Mouse (Mus musculus): ENCODE measurements around the gene Igfbp3. TPM values are rescaled to one million over a fixed set of nuclear protein-coding genes. Genes with fewer than 3 reads are reported as not detected.
"Not testable (repeated sequence)": the region's sequence is repeated elsewhere in the genome, so short reads cannot be mapped to it uniquely, and the experiment has no call there.

Gene Igfbp3
- total RNA-seq (2021): 10 to 100 TPM; 76.9 to 82.2 TPM
- long read RNA-seq, experiment 1, transcript Igfbp3-201 (5 exons, 2,421 nt): major isoform, 117 of 123 reads
- long read RNA-seq, experiment 1, partial matches to known transcripts: 1 of 123 reads
- long read RNA-seq, experiment 1, other reads (novel, unspliced or antisense): 5 of 123 reads
- long read RNA-seq, experiment 2, transcript Igfbp3-201 (5 exons, 2,421 nt): major isoform, 135 of 148 reads
- long read RNA-seq, experiment 2, partial matches to known transcripts: 6 of 148 reads
- long read RNA-seq, experiment 2, other reads (novel, unspliced or antisense): 6 of 148 reads

DNA sequence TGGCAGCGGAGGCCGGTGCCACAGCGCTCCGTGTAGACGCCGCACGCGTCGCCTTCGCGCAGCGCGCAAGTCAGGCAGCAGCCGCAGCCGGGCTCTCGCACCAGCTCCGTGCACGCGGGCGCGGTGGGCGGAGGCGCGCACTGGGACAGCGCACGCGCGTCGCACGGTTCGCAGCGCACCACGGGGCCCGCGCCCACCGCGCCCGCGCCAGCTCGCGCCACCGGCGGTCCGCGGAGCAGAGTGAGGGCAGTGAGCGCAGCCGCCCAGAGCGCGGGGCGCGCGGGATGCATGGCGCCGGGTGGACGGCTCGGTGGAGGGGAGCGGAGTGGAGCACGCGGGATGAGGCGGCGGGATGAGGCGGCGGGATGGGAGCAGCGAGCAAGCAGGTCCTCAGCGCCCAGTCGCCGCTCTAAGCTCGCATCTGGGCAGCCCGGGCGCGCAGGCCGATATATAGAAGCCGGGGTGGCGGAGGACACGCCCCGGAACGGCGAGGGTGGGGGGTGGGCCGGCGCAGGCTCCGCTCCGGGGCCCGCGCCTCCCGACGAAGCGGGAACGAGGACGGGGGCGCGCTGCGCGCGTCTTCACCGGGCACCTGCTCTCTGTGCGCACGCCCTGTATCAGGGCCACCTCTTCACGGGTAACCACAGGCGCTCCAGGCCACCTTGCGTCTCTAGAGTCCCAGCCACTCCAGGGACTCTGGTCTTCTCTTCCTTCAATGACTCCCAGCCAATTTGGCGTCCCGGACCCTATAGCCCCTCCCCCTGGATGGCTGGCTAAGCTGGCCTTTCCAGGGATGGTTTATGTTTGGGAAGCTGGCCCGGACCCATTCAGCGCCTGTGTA, at the start of gene Igfbp3:
Gene Igfbp3, minus strand, starts transcription at position 423 of the 841 bp plus-strand sequence.
- peak; percentile 73 for DNase-seq

DNA sequence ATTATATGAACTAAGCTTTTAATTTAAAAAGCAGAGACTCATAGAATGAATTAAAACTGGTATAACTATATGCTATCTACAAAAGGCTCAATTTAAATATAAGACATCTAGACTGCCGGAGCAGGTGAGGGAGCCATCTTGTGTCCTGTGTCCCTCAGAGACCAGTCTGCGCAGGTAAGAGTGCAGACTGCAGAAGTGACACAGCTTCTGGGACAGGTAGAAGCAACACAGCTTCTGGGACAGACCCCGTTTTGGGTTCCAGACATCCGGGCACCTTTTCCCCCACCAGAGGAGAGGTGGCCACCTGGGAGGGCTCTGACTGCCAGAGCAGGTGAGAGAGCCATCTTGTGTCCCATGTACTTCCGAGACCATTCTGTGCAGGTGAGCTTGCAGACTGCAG, 37.1 kb upstream of the Igfbp3 start:
- no peak for DNase-seq

DNA sequence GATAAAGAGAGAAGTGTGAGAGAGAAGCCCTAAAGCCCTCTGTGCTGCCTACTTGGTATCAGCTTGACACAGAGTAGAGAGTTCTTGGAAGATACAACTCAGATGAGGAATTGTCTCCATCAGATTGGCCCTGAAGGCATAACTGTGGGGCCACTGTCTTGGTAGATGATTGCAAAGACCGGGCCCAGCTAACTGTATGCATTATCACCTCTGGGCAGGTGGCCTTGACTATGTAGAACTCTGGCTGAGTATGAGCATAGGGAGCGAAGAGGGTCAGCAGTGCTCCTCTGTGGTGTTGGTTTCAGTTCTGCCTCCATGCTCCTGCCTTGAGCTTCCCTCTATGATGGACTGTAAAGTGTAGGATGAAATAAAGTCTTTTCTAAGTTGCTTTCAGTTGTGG, 36.7 kb upstream of the Igfbp3 start:
- DNase-seq: no peak

DNA sequence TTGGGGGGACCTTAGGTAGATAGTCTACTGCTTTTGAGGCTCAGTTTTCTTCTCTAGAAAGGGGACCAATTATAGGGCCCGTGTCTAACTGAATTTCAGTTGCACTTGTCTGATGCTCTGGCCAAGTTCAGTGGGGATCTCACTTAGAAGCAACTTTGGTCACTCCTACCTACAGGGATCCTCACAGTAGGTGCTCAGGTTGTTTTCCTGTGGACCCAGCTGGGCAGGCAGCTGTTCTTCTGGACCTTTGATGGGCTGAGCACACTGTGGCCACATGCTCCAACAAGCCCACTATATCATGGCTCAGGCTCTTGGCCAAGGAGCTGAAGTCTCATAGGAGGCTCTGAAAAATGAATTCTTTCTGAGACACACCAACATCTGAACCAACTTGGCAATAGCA, 31.1 kb upstream of the Igfbp3 start:
- DNase-seq: no peak

DNA sequence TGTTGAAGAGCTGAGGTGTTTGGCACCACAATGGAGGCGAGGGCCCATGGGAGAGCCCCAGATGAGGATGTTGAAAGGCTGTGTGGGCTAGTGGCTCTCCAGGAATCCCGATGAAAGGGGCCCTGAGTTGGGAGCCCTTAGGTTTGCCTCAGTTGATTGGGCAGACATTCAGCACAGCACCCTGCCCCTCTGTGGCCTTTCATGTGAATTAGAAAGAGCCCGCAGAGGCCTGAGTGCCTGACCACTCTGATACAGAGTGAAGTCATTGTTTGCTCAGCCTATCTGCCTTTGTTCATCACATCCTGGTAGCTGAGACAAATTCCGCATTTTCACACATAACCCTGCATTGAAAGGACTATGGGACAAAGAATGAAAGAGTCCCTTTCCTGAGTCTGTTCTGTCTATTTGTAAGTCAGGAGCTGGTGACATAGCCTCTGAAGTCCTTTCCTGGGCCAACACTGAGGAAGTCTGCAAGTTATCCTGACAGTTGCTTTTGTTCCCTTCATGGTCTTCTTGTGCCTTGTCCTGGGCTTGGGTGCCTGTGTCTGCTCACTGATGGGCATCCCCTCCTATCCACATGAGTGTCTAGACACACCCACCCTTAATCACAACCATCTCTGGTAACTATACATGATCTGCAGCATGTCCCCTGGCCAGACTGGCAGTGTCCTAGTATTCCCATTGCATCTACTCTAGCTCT, 25.5 kb upstream of the Igfbp3 start:
- DNase-seq: no peak

DNA sequence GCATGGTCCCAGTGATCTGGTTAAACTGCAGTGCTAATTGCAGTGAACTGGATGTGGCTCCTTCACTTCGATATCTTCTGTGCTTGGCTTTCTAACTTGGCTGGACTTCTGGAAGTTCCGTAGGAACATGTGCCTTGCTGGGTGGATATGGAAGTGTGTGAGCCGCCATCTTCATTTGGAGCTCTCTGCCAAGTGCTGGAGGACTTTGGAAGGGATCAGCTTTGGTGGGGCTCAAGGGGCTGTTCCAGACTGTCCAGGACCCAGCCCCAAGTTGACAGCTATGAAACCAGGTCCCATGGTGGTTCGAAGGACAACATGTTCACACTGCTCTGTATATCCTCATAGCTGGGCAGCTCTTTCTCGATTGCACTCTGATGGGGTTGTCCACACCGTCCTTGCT, 24.8 kb upstream of the Igfbp3 start:
- DNase-seq: no peak

DNA sequence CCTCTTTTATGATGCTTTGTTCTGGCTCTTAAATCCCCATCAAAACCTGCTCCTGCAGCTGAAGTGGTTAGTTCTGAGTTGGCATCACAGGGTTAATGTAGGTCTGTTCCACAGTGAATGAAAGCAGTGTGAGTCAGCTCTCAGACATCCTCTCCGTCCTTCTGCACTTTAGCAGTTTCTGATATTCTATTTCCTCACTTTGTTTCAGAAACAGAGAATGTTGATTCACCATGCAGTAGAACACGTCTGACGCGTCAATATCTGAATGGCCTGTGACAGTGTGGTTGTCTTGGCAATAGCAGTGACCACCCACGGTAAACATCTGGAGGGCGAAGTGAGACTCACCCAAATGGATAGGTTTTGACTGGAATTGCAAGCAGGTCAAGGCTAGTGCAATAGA, 24.0 kb upstream of the Igfbp3 start:
- no peak for DNase-seq

DNA sequence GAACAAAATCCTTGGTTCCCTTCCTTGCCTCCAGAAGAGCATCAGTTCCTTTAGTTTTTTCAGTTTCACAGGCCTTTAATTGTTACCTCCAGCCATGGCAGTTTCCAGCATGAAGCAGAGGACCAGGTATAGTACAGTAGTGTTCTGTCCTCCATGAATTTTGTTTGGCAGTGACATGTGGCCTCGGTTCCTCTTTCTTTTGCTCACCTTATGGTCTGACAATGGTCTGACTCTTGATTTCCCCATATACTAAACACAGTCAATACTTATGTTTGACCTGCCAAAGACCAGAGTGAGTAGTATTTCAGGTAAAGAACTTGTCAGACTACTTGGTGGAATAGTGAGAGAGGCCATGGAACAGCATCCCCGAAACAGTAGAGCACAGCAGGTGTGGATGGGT, 23.0 kb upstream of the Igfbp3 start:
- DNase-seq: no peak

DNA sequence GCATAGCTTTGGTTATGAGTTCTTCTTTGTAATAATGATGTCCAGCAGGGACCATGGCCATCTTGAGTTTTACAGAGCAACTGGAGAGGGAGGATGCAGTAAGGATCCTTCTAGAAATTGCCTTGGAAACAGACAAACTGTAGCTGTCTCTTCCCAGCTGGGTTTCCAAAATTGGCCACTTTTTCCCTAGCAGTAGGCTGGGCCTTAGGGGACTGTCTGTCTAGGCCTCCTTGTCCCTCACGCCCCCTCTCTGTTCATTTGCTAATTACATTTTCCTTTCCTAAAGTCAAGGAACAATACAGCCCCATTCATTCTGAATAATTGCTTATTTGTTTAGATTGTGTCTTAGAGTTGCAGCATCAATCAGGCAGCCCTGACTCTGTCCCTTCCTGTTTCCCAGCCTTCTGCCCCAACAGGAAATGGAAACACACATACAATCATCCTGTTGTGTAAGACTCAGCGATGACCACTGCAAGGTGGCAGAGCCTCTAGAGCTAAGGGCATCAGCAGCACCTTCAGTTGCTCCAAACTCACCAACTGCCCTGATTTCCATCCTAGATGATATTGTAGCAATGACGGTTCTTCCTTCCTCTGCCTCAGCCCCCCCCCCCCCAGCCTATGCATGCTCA, 21.4 kb upstream of the Igfbp3 start:
- no peak for DNase-seq

DNA sequence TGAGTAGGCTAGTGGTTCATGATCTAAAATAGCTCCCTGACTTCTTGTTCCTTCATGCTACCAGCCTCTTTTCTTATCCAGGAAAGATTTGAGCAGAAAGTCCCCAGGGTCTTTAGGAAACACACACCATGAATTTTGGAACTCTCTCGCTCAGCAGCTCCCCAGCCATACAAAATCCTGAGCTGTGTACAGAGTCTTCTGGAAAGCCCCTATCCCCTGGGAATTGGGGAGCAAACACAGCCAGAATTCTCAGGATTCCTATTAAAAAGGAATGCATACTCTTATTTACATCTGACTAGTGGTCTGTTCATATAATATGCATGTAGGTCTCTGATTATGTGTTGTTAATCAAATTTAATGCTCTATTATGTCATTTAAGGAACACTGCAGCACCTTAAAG, 20.7 kb upstream of the Igfbp3 start:
- DNase-seq: no peak

DNA sequence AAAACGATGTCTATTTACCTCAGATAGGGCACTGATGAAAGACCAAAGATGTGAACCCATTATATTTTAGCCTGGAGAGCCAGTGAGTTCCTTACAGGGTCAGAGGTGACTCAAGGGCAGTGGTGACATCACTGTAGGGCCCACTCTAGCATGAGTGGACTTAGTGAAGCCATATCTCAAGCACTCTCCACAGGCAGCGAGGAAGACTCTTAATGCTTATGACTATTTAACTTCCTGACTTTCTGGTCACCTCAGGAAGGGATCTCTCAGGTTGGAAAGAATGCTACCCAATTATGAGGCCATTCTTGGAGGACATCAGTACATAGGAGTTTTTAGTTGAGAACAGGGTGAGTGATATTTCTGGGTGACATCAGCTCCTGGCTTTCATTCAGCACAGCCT, 19.6 kb upstream of the Igfbp3 start:
- no peak for DNase-seq

DNA sequence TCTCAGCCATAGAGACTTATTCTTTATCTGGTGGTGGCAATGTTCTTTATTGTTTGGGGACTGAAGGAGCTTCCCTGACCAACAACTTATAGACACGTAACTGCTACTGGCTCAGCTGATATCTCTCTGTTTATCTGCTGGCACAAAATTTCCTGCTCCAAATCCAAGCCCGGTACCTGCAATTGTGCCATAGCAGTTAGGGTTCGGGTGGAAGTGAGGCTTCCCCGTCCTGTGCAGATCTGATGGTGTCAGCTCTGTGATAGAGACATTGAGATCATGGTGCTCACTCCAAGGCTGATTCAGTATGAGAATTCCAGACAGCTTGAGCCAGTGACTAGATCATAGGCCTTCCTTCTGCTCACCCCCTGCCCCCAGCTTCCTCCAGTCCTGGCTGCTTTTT, 18.2 kb upstream of the Igfbp3 start:
- DNase-seq: no peak

DNA sequence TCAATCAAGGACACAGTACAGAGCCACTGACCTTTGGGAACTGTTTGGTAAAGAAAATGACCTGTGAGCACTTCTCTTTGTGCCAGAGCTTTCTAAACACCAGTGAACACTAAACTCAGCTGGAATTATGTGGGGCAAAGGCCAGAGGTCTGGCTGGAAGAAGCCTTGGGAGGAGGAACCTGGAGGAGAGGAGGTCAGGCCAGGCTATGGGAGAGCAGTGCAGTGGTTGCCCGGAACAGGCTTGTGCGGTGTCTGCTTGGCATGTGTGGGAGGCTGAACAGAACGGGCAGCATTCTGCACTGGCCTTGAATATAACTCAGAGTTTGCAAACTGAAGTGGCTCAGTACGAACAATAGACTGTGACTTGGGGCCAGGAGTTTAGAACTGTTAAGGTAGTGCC, 16.3 kb upstream of the Igfbp3 start:
- no peak for DNase-seq

DNA sequence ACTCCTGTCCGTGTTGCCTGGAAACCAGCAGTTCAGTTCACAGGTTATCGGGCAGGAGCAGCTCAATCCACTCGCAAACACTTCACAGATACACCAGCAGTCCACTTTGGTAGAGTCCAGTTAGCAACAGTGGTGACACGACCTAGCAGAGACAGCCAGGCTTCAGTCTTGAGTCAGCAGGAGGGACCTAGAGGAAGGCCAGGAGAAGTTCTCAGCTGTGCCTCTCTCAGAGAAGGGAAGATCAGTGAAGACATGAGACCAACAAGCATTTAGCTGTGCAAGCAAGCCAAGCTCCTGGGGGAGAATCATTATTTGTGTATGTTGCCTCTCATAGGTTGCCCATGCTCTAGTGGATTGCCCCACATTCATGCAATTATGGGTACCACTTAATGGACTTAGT, 14.4 kb upstream of the Igfbp3 start:
- DNase-seq: no peak

DNA sequence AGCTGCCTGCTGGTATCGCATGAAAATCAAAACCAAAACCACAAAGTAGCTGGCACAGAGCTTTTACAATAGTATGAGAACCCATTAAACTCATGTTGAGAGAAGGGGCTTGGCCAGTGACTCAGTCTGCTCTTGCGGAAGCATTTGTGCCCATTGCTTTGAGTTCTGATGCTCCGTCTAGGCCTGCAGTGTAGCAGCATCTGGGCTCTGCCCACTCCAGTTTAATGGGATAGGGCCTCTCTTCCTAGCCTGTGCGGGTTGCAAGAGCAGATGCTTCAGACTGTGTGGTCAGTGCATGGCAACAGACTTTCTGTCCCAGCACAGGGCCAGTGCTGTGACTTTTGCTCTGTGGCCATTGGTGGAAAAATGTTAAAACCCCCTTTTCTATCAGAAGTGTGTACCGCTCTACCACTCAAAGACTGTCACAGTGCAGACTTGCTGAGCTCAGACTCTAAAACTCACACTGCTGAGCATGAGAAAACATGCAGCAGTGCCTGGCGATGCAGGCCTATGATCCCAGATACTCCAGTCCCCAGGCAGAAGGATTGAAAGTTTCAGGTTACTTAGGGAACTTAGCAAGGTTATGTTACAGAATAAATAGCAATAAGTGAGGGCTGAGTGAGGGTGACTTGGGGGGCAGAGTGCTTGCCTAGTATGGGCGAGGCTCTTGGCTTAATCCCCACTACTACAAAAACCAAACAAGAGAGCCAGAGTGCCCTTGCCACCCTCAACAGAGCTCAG, 13.3 kb upstream of the Igfbp3 start:
- no peak for DNase-seq

DNA sequence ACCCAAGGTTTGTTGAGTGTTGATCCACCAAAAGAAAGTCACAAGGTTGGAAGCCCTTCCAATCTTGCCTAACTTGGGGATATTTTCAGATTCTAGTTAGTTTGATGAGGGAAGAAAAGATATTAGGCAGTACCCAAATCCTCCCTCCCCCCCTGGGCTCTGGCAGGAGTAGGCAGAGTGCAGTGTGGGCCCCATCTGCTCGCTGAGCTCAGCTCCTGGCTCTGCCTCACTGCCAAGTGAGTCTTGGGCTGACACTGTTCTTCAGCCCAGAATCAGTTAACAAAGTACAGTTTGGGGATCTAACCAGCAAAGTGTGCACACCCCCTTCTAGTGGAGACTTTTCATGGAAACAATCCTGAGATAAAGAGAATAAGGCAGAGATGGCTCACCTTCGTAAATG, 12.5 kb upstream of the Igfbp3 start:
- no peak for DNase-seq

DNA sequence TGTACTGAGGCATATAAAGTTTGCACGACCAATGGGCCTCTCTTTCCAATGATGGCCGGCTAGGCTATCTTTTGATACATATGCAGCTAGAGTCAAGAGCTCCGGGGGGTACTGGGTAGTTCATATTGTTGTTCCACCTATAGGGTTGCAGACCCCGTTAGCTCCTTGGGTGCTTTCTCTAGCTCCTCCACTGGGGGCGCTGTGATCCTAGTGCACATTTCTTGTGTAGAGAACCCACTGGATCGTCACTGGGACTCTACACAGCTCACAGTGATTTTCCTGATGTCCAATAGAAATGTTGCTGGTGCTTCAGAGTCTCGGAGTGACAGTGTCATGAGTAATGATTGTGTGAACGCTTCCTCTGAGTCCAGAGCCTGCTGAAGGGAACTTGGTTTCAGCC, 8.1 kb upstream of the Igfbp3 start:
- DNase-seq: not testable (repeated sequence)

DNA sequence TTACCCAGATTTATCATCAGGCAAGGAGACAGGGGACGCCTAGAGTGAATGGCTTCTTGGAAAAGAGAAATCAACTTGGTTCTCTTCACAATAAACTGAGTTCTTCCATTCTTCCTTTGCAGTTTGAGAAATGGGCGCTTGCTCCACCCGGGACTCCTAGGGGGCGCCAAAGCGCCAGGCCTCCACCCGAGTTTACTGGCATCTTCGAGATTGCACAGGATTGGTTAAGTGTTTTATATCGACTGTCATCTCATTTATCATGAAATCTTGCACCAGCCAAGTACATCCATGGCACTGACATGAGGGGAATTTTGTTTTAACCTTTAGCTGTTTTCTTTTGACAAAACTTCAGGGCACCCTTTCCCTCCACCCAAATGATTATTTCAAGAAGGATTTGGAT, 2.0 kb upstream of the Igfbp3 start:
- DNase-seq: peak; percentile 83

DNA sequence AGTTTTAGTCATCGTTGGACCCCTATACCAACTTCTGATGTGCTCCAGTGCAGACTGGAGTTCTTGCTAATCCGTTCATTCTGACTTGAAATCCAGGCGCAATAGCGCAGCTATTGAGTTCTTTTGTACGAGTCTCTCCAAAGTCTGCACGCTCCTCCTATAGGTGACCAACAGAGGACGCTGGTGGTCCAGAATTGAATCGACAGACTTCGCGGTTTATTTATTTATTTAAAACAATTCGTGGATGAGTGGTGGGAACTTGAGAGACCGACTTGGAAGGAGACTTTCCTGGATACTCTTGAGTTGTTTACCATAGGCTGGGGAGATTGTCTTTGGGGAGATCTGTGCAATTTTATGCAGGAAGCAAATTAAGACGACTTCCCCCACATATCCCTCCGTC, 1.0 kb upstream of the Igfbp3 start:
- peak; percentile 61 for DNase-seq

DNA sequence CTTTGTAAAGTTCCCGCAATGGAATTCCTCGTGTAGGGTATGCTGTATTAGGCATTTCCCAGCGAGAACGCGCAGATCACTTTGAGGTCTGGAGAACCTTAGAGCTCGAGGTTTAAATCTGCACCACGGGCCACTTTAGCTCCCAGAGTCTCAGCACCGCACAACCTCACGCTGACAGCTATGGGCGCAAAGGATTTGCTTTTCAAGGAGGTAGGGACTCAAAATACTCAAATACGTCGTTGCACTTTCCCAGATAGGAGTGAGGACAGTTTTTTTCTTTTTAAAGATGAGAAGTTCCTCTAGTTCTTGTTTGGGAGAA, 578 bp upstream of the Igfbp3 start:
- DNase-seq: no peak

DNA sequence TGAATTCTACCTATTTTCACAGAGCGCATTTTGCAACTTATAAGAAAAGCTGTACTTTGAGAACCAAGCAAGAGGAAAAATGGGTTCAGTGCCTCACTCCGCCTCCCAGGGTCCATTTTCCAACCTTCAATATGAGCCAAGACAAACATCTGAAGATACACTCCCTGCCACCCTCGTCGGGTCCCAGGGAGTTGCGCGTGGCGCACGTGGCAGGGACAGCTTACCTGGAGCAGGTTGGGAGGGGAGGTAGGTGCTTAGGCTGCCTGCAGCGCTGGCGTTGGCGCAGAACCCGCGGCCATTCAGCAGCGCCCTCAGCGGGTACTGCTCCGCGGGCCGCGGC, 592 bp downstream of the Igfbp3 start:
- DNase-seq: no peak

DNA sequence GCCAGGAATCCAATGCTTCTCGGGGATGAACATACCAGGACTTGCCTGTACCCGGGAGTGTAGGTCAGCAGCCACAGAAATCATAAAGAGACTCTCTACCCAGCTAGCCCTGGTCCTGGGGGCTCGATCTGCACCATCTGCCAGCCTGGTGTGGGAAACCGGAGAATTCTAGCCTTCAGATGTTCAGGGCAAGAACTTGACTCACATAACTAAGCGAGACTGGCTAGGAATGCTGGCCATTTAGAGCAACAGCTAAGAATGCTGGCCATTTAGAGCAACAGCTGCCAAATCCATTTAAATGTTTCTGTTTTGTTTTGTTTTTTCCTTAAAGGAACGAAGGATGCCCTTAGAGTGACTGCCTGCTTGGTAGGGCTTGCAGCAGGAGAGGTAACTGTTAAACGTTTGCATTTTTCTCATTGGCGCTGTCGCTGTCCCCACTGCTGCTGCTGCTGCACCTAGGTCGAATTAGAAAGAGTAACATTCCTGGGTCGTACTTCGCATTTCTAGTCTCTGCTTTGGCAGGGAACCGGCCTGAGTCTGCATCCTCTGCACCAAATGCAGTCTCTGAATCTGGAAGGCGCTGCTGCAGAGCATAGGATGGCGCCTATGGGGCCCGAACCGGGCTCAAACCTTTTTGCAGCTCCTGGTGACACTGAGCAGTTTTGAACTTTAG, 1.5 kb downstream of the Igfbp3 start:
- DNase-seq: no peak

Measured in gastrocnemius, postnatal 10 days (tissue).